Mouse (Mus musculus): Measurements from ENCODE around the gene Nfic. TPM values are rescaled to one million over a fixed set of nuclear protein-coding genes. Genes with fewer than 3 reads are reported as not detected.

Nfic gene
- polyA plus RNA-seq, 1 experiment from 2014 or later, result 57.2 TPM

DNA sequence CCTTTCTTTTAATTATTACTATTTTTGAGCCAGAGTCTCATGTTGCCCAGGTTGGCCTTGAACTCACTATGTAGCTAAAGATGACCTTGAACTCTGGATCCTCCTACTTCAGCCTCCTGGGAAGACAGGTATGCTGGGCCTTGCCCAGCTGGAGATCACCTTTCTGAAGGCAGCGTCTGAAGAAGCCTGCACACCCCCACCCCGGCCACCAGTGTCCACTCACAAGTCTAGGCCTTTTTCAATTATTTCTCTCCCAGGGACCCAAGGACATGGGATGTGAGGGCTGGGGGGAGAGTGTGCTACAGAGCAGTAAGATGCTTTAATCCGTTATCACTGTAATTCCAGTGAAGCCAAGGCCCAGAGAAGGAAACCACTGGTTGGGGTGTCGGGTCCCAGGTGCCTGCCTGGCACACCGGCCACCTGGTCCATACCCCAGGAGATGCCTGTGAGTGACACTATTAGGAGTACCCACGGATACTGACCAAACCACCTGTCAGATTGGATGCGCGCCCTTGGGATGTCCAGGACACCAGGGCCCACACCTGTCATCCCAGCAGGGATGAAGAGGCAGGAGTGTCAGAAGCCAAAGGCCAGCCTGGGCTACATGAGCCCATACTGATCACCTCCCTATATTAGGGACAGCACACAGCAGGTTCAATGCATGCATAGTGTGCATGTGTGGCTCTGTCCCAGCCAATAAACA, 27.5 kb downstream of the Nfic start:
- Histone ChIP-seq H3K4me3 (ENCODE audit: low read depth, low read length) (no peak overlapping the region), H3K36me3 (ENCODE audit: control insufficient read depth, insufficient read depth, low read length) (no peaks in the 10 kb centered on the region), H3K4me1 (replicated peaks; ENCODE audit: control insufficient read depth, insufficient read depth, low read length) (peaks cover 23% of the 10 kb centered on the region), H3K9ac (ENCODE audit: low read length) (no peak overlapping the region), H3K4me2 (ENCODE audit: low read length) (no peak overlapping the region), H3K27me3 (replicated peaks; ENCODE audit: control insufficient read depth, insufficient read depth, low read length) (peaks cover 3% of the 10 kb centered on the region; the same call in 1 of the 2 replicates), H3K9me3 (ENCODE audit: control insufficient read depth, low read length) (no peaks in the 10 kb centered on the region), H3K27ac (ENCODE audit: low read depth) (no peak overlapping the region)
- DNase-seq (ENCODE audit: low spot score) (peak; percentile 50), ATAC-seq (replicated peaks; ENCODE audit: low FRiP score, low TSS enrichment, low read depth) (no peak)
- 75% methylated on average over 8 of the region's 8 CpGs for whole genome bisulfite sequencing

DNA sequence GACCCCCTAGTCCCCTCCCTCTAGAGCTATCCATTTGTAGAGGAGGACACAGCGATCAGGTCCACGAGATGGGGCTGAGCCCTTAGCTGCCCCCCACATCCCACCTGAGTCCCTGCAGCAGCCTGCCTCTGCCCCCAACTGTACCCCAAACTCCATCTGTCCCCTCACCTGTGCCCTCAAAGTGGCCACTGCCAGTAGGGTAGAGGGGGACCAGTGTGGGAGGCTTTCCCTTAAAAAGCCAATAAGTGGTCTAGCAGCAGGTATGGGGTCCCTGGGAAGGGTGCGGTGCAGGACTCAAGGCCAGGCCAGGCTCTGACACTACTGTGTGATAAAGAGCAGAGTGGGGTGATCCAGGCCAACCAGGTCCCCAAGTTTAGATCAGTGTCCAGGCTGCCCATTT, 28.1 kb downstream of the Nfic start:
- Histone ChIP-seq H3K9ac (ENCODE audit: low read length) (peak overlapping the region; percentile 65; the same call in 1 of the 2 replicates), H3K27ac (ENCODE audit: low read depth) (no peak overlapping the region), H3K36me3 (ENCODE audit: control insufficient read depth, insufficient read depth, low read length) (no peaks in the 10 kb centered on the region), H3K9me3 (ENCODE audit: control insufficient read depth, low read length) (no peaks in the 10 kb centered on the region), H3K27me3 (replicated peaks; ENCODE audit: control insufficient read depth, insufficient read depth, low read length) (peaks cover 3% of the 10 kb centered on the region; the same call in 1 of the 2 replicates), H3K4me1 (replicated peaks; ENCODE audit: control insufficient read depth, insufficient read depth, low read length) (peaks cover 23% of the 10 kb centered on the region), H3K4me3 (ENCODE audit: low read depth, low read length) (peak overlapping the region; percentile 58), H3K4me2 (ENCODE audit: low read length) (peak overlapping the region; percentile 75)
- no peak for ATAC-seq (replicated peaks; ENCODE audit: low FRiP score, low TSS enrichment, low read depth)
- WGBS, result 26% methylated on average over 3 of the region's 3 CpGs
- no peak for DNase-seq (ENCODE audit: low spot score)

DNA sequence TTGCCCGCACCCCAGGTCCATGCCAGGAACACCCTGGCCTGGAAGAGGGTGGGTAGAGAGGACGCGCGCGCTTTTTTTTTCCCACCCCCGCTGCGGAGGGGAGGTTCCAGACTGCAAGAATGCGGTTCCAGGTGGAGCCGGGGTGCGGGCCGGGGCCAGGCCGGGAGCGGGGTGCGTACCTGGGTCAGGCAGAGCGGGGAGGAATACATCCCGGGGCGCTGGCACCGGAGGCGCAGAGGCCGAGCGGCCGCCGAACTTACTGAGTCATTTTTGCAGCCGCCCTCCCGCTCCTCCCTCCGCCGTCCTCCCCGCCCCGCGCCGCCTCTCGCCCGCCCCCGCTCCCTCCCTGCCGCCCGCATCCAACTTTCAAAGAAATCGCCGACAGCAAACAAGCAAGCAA, 28.5 kb downstream of the Nfic start:
- WGBS, result 1% methylated on average over 38 of the region's 38 CpGs
- no peak for ATAC-seq (replicated peaks; ENCODE audit: low FRiP score, low TSS enrichment, low read depth)
- Histone ChIP-seq H3K4me2 (ENCODE audit: low read length) (peak overlapping the region; percentile 75), H3K36me3 (ENCODE audit: control insufficient read depth, insufficient read depth, low read length) (no peaks in the 10 kb centered on the region), H3K4me3 (ENCODE audit: low read depth, low read length) (peak overlapping the region; percentile 58), H3K27ac (ENCODE audit: low read depth) (0 out of 2 replicates have a peak overlapping the region, but pooled peaks have one; percentile 33), H3K9ac (ENCODE audit: low read length) (peak overlapping the region; percentile 65), H3K9me3 (ENCODE audit: control insufficient read depth, low read length) (no peaks in the 10 kb centered on the region), H3K4me1 (replicated peaks; ENCODE audit: control insufficient read depth, insufficient read depth, low read length) (peaks cover 23% of the 10 kb centered on the region), H3K27me3 (replicated peaks; ENCODE audit: control insufficient read depth, insufficient read depth, low read length) (peaks cover 3% of the 10 kb centered on the region; the same call in 1 of the 2 replicates)
- no peak for DNase-seq (ENCODE audit: low spot score)

DNA sequence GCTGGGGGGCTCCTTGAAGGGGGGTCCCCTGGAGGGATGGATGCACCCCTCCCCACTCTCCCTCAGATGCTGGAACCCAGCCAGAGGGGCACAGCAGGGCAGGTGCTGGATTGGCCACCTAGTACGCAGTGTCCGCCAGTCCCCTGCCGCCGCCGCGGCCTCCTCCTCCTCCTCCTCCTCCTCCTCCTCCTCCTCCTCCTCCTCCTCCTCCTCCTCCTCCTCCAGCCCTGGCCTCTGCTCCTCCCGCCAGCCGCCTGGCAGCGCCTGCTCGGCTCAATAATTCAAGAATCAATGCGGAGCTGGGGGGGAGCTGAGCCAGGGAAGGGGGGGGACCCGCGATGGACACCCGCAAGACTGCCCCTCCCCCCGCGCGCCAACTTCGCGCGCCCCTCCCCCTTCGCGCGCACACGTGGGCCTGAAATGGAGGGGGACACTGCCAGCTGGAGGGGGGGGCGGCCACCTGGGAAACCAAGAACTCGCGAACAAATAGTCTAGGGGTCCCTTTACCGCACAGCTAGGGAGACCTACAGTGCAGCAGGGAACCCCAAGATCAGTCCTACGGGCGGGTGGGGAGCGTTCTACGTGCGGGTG, 29.3 kb downstream of the Nfic start:
- peak overlapping the region; percentile 58 for H3K4me3 ChIP-seq (ENCODE audit: low read depth, low read length)
- no peak for DNase-seq (ENCODE audit: low spot score)
- ATAC-seq (replicated peaks; ENCODE audit: low FRiP score, low TSS enrichment, low read depth), result no peak
- WGBS, result under 1% methylated on average over 21 of the region's 33 CpGs
- H3K4me2 ChIP-seq (ENCODE audit: low read length), result peak overlapping the region; percentile 75
- no peaks in the 10 kb centered on the region for H3K36me3 ChIP-seq (ENCODE audit: control insufficient read depth, insufficient read depth, low read length)
- H3K4me1 ChIP-seq (replicated peaks; ENCODE audit: control insufficient read depth, insufficient read depth, low read length), result peaks cover 23% of the 10 kb centered on the region
- 0 out of 2 replicates have a peak overlapping the region, but pooled peaks have one; percentile 33 for H3K27ac ChIP-seq (ENCODE audit: low read depth)
- no peaks in the 10 kb centered on the region for H3K9me3 ChIP-seq (ENCODE audit: control insufficient read depth, low read length)
- H3K9ac ChIP-seq (ENCODE audit: low read length), result peak overlapping the region; percentile 65
- H3K27me3 ChIP-seq (replicated peaks; ENCODE audit: control insufficient read depth, insufficient read depth, low read length), result peaks cover 3% of the 10 kb centered on the region; the same call in 1 of the 2 replicates

DNA sequence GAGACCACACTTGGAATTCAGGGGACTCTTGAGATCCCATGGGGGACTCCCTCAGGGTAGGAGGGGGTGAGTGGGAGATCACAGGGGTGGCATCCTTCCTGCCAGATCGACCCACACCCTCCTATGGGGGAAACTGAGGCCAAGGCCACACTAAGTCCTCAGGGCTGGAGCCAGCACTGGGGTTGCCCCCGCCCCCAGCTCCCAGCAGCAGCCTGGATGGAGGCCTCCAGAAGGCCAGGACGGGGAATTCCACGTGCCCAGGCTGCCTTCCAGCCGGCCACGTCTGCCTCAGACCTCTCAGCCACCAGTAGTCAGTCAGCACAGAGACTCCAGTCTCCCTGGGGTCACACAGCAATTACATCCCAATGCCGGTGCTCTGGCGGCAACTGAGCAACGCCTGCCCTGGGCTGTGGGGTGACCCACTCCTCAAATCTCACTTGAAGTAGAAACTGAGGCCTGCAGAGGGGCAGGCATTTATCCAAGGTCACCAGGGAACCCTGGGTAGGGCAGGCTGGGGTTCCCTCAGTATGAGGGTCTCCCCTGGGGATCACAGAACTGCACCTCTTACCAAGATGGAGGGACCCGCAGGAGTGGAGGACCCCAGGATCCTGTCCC, 30.1 kb downstream of the Nfic start:
- H3K4me1 ChIP-seq (replicated peaks; ENCODE audit: control insufficient read depth, insufficient read depth, low read length), result peaks cover 23% of the 10 kb centered on the region
- no peak for ATAC-seq (replicated peaks; ENCODE audit: low FRiP score, low TSS enrichment, low read depth)
- H3K4me3 ChIP-seq (ENCODE audit: low read depth, low read length), result peak overlapping the region; percentile 58
- no peaks in the 10 kb centered on the region for H3K9me3 ChIP-seq (ENCODE audit: control insufficient read depth, low read length)
- no peaks in the 10 kb centered on the region; the same call in 1 of the 2 replicates for H3K36me3 ChIP-seq (ENCODE audit: control insufficient read depth, insufficient read depth, low read length)
- no peak for DNase-seq (ENCODE audit: low spot score)
- 39% methylated on average over 10 of the region's 10 CpGs for WGBS
- peak overlapping the region; percentile 75 for H3K4me2 ChIP-seq (ENCODE audit: low read length)
- H3K27ac ChIP-seq (ENCODE audit: low read depth), result peak overlapping the region; percentile 51; the same call in 1 of the 2 replicates
- no peak overlapping the region for H3K9ac ChIP-seq (ENCODE audit: low read length)
- H3K27me3 ChIP-seq (replicated peaks; ENCODE audit: control insufficient read depth, insufficient read depth, low read length), result peaks cover 3% of the 10 kb centered on the region; the same call in 1 of the 2 replicates

DNA sequence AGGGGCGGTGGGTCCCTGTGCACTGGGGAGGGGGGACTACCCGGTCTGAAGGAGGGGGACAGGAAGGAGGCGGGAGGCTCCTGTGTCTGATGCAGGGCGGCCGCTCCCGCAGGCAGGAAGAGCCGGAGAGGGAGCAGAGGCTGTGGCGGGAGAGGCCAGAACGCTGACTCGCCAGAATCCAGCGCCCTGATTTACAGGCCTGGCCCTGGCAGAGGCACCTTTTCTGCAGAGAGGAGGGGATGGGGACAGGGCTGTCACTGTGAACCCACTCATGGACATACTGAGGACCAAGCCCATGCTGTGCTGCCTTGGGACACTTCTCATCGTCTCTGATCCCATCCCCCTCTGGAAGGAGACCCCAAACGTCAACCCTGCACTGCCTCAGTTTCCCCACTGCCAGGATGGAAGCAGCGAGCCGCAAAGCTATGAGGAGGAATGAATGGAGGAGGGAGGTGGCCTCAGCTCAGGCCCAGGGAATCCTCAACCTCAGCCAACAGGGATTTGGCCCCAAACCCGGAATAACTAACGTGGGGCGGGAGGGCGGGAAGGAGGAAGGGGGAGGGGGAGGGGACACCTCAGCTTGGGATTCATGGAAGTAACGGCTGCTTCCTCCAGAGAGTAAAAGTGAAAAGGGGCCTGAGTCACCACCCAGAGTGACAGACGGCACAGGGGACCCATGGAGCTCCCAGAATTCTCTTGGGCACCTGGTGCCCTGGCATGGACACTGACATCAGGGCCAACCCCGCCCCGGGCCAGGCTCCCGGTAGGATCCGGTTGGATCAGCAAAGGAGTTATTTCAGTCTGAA, 31.0 kb downstream of the Nfic start:
- Histone ChIP-seq H3K4me3 (ENCODE audit: low read depth, low read length) (peak overlapping the region; percentile 58), H3K4me2 (ENCODE audit: low read length) (peak overlapping the region; percentile 75), H3K9me3 (ENCODE audit: control insufficient read depth, low read length) (no peaks in the 10 kb centered on the region), H3K4me1 (replicated peaks; ENCODE audit: control insufficient read depth, insufficient read depth, low read length) (peaks cover 23% of the 10 kb centered on the region), H3K9ac (ENCODE audit: low read length) (peak overlapping the region; percentile 40), H3K36me3 (ENCODE audit: control insufficient read depth, insufficient read depth, low read length) (peaks cover 4% of the 10 kb centered on the region; the same call in 1 of the 2 replicates), H3K27me3 (replicated peaks; ENCODE audit: control insufficient read depth, insufficient read depth, low read length) (peaks cover 3% of the 10 kb centered on the region; the same call in 1 of the 2 replicates), H3K27ac (ENCODE audit: low read depth) (peak overlapping the region; percentile 51; the same call in 1 of the 2 replicates)
- DNase-seq (ENCODE audit: low spot score) (peak; percentile 65), ATAC-seq (replicated peaks; ENCODE audit: low FRiP score, low TSS enrichment, low read depth) (0 out of 2 replicates have a peak, but pooled peaks have one; percentile 14)
- WGBS, result 8% methylated on average over 25 of the region's 25 CpGs

DNA sequence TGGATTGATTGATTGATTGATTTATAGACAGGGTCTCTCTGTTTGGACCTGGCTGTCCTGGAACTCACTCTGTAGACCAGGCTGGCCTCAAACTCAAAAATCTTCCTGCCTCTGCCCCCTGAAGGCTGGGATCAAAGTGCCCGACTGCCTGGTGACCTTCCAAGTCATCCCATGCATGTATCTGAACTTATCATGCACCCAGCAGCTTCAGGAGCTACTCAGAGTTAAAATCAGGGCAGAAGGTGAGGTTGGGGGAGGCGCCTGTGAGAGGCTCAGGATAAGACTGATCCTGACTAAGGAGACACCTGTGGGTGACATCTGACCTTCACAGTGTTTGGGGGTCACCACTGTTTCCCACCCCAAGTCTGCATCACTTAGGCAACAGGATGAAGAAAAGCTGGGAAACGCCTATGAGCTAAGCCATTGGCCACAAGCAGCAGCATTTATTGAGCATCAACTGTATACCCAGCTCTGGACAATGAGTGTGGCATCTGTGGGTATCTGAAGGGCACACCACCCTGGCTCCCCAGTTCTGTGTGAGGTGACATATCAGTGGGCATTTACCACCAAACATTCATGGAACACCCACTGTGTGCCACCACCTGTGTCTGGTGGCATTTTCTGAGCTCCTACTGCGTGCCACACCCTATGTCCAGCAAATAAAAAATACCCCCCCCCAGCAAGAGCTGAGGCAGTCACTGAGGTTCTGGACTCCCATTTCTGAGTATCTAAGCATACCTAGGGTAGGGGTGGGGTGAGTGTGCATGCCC, 31.8 kb downstream of the Nfic start:
- H3K27me3 ChIP-seq (replicated peaks; ENCODE audit: control insufficient read depth, insufficient read depth, low read length), result peaks cover 3% of the 10 kb centered on the region; the same call in 1 of the 2 replicates
- peak overlapping the region; percentile 75 for H3K4me2 ChIP-seq (ENCODE audit: low read length)
- H3K9me3 ChIP-seq (ENCODE audit: control insufficient read depth, low read length), result no peaks in the 10 kb centered on the region
- peak; percentile 50 for DNase-seq (ENCODE audit: low spot score)
- no peak for ATAC-seq (replicated peaks; ENCODE audit: low FRiP score, low TSS enrichment, low read depth)
- no peak overlapping the region for H3K4me3 ChIP-seq (ENCODE audit: low read depth, low read length)
- peak overlapping the region; percentile 51; the same call in 1 of the 2 replicates for H3K27ac ChIP-seq (ENCODE audit: low read depth)
- H3K36me3 ChIP-seq (ENCODE audit: control insufficient read depth, insufficient read depth, low read length), result peaks cover 7% of the 10 kb centered on the region; the same call in 1 of the 2 replicates
- H3K4me1 ChIP-seq (replicated peaks; ENCODE audit: control insufficient read depth, insufficient read depth, low read length), result peaks cover 26% of the 10 kb centered on the region
- H3K9ac ChIP-seq (ENCODE audit: low read length), result peak overlapping the region; percentile 40
- 69% methylated on average over 4 of the region's 4 CpGs for WGBS

Data from intestine, embryonic 14.5 days (tissue).